Mouse (Mus musculus): ENCODE results near the gene Psg28. TPM values are rescaled to one million over a fixed set of nuclear protein-coding genes. Genes with fewer than 3 reads are reported as not detected.
"Not testable (repeated sequence)": the region's sequence is repeated elsewhere in the genome, so short reads cannot be mapped to it uniquely, and the experiment has no call there.

Gene Psg28
- polyA plus RNA-seq (2015; fragmentation: Nextera tagmentation; extraction: Ambion mirVana): not detected in 2 replicates

- H3K4me2 ChIP-seq; H3K36me3 ChIP-seq (replicated peaks); H3K9ac ChIP-seq; H3K9me3 ChIP-seq (replicated peaks); H3K4me3 ChIP-seq (replicated peaks); ATAC-seq (ENCODE audit: insufficient read depth); H3K27me3 ChIP-seq; H3K27ac ChIP-seq (replicated peaks); H3K4me1 ChIP-seq (replicated peaks): not testable (repeated sequence)
- WGBS (ENCODE audit: insufficient replicate concordance): 52% methylated on average over 2 of the region's 2 CpGs
Measured at GRCm38 (mm10) chr7:18431941-18432340, at the start of gene Psg28. Gene Psg28, minus strand, starts transcription at chr7:18432041.

DNA sequence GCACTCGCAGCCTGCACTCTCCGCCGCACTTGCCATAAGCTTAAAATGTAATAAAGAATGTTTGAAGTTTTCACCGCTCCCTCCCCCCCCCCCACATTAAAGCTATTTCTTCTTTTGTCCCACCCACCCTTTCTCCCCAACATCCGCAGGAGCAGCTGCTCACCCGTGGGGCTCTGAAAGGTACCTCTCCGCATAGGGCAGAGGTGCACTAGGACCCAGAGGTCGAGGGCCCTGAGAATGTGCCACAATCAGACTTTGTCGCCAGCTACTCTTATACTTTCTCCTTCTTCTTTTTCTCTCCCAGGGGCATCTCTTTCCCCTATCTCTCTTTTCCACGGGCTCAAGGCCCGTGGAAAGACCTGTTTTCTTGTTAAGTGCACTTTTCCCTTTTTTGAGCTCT is 28.4 kb downstream of the Psg28 start:
- Histone ChIP-seq H3K27ac (replicated peaks) (no peak overlapping the region), H3K36me3 (replicated peaks) (no peaks in the 10 kb centered on the region), H3K4me3 (replicated peaks) (no peak overlapping the region), H3K4me1 (replicated peaks) (no peaks in the 10 kb centered on the region), H3K27me3 (no peaks in the 10 kb centered on the region), H3K4me2 (no peak overlapping the region), H3K9me3 (replicated peaks) (no peaks in the 10 kb centered on the region; the same call in 1 of the 2 replicates), H3K9ac (no peak overlapping the region)
- ATAC-seq (ENCODE audit: insufficient read depth): no peak
- 27% methylated on average over 11 of the region's 11 CpGs for WGBS (ENCODE audit: insufficient replicate concordance)

GRCm38 (mm10) chr7:18402527-18403237 is 29.2 kb downstream of the Psg28 start:
- Histone ChIP-seq H3K27ac (replicated peaks) (no peak overlapping the region), H3K9me3 (replicated peaks) (no peaks in the 10 kb centered on the region; the same call in 1 of the 2 replicates), H3K36me3 (replicated peaks) (no peaks in the 10 kb centered on the region), H3K4me2 (no peak overlapping the region), H3K9ac (no peak overlapping the region), H3K4me1 (replicated peaks) (no peaks in the 10 kb centered on the region), H3K4me3 (replicated peaks) (no peak overlapping the region), H3K27me3 (no peaks in the 10 kb centered on the region)
- 34% methylated on average over 35 of the region's 35 CpGs for WGBS (ENCODE audit: insufficient replicate concordance)
- no peak for ATAC-seq (ENCODE audit: insufficient read depth)

GRCm38 (mm10) chr7:18391483-18391882 is 40.4 kb downstream of the Psg28 start:
- H3K9ac ChIP-seq; H3K9me3 ChIP-seq (replicated peaks); H3K4me2 ChIP-seq; H3K4me3 ChIP-seq (replicated peaks); H3K27ac ChIP-seq (replicated peaks); ATAC-seq (ENCODE audit: insufficient read depth); H3K27me3 ChIP-seq; H3K36me3 ChIP-seq (replicated peaks); H3K4me1 ChIP-seq (replicated peaks): not testable (repeated sequence)
- 74% methylated on average over 4 of the region's 4 CpGs for WGBS (ENCODE audit: insufficient replicate concordance)

DNA sequence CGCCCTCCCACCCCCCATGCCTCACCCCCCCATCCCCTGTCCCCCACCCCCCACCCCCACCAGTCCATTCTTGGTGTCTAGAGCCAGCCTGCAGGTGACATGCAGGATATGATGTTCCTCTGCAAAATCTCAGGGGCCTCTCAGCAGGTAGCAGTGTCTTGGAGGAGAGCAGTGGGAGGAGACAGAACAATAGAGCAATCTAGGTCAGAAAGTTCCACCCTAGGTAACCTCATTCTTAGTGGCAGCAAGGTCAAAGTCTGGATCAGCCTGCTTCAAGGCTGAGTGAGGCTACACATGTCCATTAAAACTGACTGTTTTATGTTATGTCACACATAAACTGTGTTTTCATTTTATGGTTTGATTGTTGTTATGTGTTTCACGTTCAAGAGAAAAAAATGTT is 53.5 kb downstream of the Psg28 start:
- no peak for ATAC-seq (ENCODE audit: insufficient read depth)
- Histone ChIP-seq H3K27me3 (no peaks in the 10 kb centered on the region), H3K36me3 (replicated peaks) (no peaks in the 10 kb centered on the region), H3K4me1 (replicated peaks) (no peaks in the 10 kb centered on the region), H3K4me3 (replicated peaks) (no peak overlapping the region), H3K9ac (no peak overlapping the region), H3K4me2 (no peak overlapping the region), H3K9me3 (replicated peaks) (no peaks in the 10 kb centered on the region), H3K27ac (replicated peaks) (no peak overlapping the region)
- 28% methylated on average over 2 of the region's 2 CpGs for WGBS (ENCODE audit: insufficient replicate concordance)

Small RNAs within 50 kb of the gene (microRNA-seq; reads per million reads assigned to microRNA genes)
- not detected for gene Gm24715

Other genes starting within 250 kb of the Psg28 start
- not detected in 2 replicates for gene Mill1, start 186.7 kb downstream of the Psg28 start, polyA plus RNA-seq (2015; fragmentation: Nextera tagmentation; extraction: Ambion mirVana)
- not detected in 2 replicates for gene Psg18, start 77.0 kb downstream of the Psg28 start, polyA plus RNA-seq (2015; fragmentation: Nextera tagmentation; extraction: Ambion mirVana)
- gene Psg26, start 52.1 kb upstream of the Psg28 start, polyA plus RNA-seq (2015; fragmentation: Nextera tagmentation; extraction: Ambion mirVana): not detected in 2 replicates
- gene Psg25, start 100.2 kb upstream of the Psg28 start, polyA plus RNA-seq (2015; fragmentation: Nextera tagmentation; extraction: Ambion mirVana): not detected in 2 replicates
- gene Psg27, start 135.3 kb upstream of the Psg28 start, polyA plus RNA-seq (2015; fragmentation: Nextera tagmentation; extraction: Ambion mirVana): not detected in 2 replicates
- gene Psg23, start 184.5 kb upstream of the Psg28 start, polyA plus RNA-seq (2015; fragmentation: Nextera tagmentation; extraction: Ambion mirVana): not detected in 2 replicates
- gene Psg21, start 224.7 kb upstream of the Psg28 start, polyA plus RNA-seq (2015; fragmentation: Nextera tagmentation; extraction: Ambion mirVana): not detected in 2 replicates